Mouse (Mus musculus): Measurements from ENCODE around the gene Nr4a2. TPM values are rescaled to one million over a fixed set of nuclear protein-coding genes. Genes with fewer than 3 reads are reported as not detected.
A peak's percentile ranks its signal among the peaks of the same experiment; 100 is the strongest.

Gene Nr4a2
- 1 to 10 TPM; 1.1 to 1.5 TPM for total RNA-seq (2021)
- long read RNA-seq, experiment 1, partial matches to known transcripts = 0 of 1 reads
- long read RNA-seq, experiment 1, other reads (novel, unspliced or antisense) = 1 of 1 reads
- long read RNA-seq, experiment 2, partial matches to known transcripts = 1 of 3 reads
- long read RNA-seq, experiment 2, other reads (novel, unspliced or antisense) = 1 of 3 reads

- peak; percentile 80 to 84 for DNase-seq
- intact Hi-C loops (cut with DNase I) = loop anchor here (5.0 to 10.0 kb wide), 2 partner anchors 58 to 111 kb away; partner anchors contain the start of gene Gpd2
Measured at GRCm38 (mm10) chr2:57123991-57124840, at the start of gene Nr4a2. Gene Nr4a2 (minus strand): TSS chr2:57124003.

- no peak for DNase-seq
- intact Hi-C loops (cut with DNase I) = no loop called here
Measured at GRCm38 (mm10) chr2:57165416-57165815, 41.6 kb upstream of the Nr4a2 start.

GRCm38 (mm10) chr2:57156814-57157213 lies 33.0 kb upstream of the Nr4a2 start:
- intact Hi-C loops (cut with DNase I) = no loop called here
- DNase-seq = no peak

- intact Hi-C loops (cut with DNase I) = no loop called here
- no peak for DNase-seq
Measured at GRCm38 (mm10) chr2:57149796-57150195, 26.0 kb upstream of the Nr4a2 start.

GRCm38 (mm10) chr2:57148231-57148630 lies 24.4 kb upstream of the Nr4a2 start:
- intact Hi-C loops (cut with DNase I) = no loop called here
- no peak for DNase-seq

- intact Hi-C loops (cut with DNase I) = no loop called here
- DNase-seq = no peak
Measured at GRCm38 (mm10) chr2:57145646-57146421, 22.0 kb upstream of the Nr4a2 start.

- DNase-seq = no peak
- intact Hi-C loops (cut with DNase I) = no loop called here
Measured at GRCm38 (mm10) chr2:57138594-57138993, 14.8 kb upstream of the Nr4a2 start.

GRCm38 (mm10) chr2:57127461-57127860 lies 3.7 kb upstream of the Nr4a2 start:
- intact Hi-C loops (cut with DNase I) = loop anchor here (10.0 kb wide), 1 partner anchor 107 kb away; the partner anchor contains the start of gene Gpd2
- DNase-seq = no peak

- DNase-seq = no peak
- intact Hi-C loops (cut with DNase I) = loop anchor here (10.0 kb wide), 1 partner anchor 109 kb away; the partner anchor contains the start of gene Gpd2
Measured at GRCm38 (mm10) chr2:57125891-57126290, 2.1 kb upstream of the Nr4a2 start.

- intact Hi-C loops (cut with DNase I) = loop anchor here (5.0 to 10.0 kb wide), 2 partner anchors 59 to 112 kb away; partner anchors contain the start of gene Gpd2
- peak; percentile 11 to 64 for DNase-seq
Measured at GRCm38 (mm10) chr2:57122986-57123980, 520 bp downstream of the Nr4a2 start.

- intact Hi-C loops (cut with DNase I) = loop anchor here (5.0 to 10.0 kb wide), 2 partner anchors 61 to 114 kb away; partner anchors contain the start of gene Gpd2
- DNase-seq = no peak
Measured at GRCm38 (mm10) chr2:57121110-57121509, 2.7 kb downstream of the Nr4a2 start.

GRCm38 (mm10) chr2:57117201-57117951 lies 6.4 kb downstream of the Nr4a2 start:
- DNase-seq = peak in 1 of 2 experiments; percentile 37
- intact Hi-C loops (cut with DNase I) = loop anchor here (5.0 to 10.0 kb wide), 2 partner anchors 197 to 245 kb away; no protein-coding TSS in a partner anchor

- peak; percentile 70 to 72 for DNase-seq
- intact Hi-C loops (cut with DNase I) = loop anchor here (5.0 to 10.0 kb wide), 2 partner anchors 198 to 246 kb away; no protein-coding TSS in a partner anchor
Measured at GRCm38 (mm10) chr2:57116366-57117200, 7.2 kb downstream of the Nr4a2 start.

- peak in 1 of 2 experiments; percentile 51 for DNase-seq
- intact Hi-C loops (cut with DNase I) = loop anchor here (5.0 to 10.0 kb wide), 2 partner anchors 199 to 246 kb away; no protein-coding TSS in a partner anchor
Measured at GRCm38 (mm10) chr2:57115864-57116365, 7.9 kb downstream of the Nr4a2 start.

- DNase-seq = no peak
Measured at GRCm38 (mm10) chr2:57115181-57115863, 8.5 kb downstream of the Nr4a2 start.

More at GRCm38 (mm10) chr2:57115181-57115863, 8.5 kb downstream of the Nr4a2 start:
- intact Hi-C loops (cut with DNase I) = loop anchor here (5.0 to 10.0 kb wide), 2 partner anchors 199 to 247 kb away; no protein-coding TSS in a partner anchor

All from gastrocnemius, postnatal 36 days (tissue).